Mouse (Mus musculus): ENCODE data around the gene Nudt3. TPM values are rescaled to one million over a fixed set of nuclear protein-coding genes. Genes with fewer than 3 reads are reported as not detected.

Gene Nudt3
- total and polyA plus RNA-seq, 3 experiments = 54.4 to 69.2 (median 58.3) TPM

- TF ChIP-seq MAZ (IDR thresholded peaks at IDR 0.05; ENCODE audit: low read depth, low read length) (no peak), ELF1 (IDR thresholded peaks at IDR 0.05; ENCODE audit: low read depth, low read length) (no peak), JUN (IDR thresholded peaks at IDR 0.05; ENCODE audit: insufficient read depth, low read depth, low read length) (no peak), ZC3H11A (IDR thresholded peaks at IDR 0.05; ENCODE audit: low read depth, low read length) (no peak), MAX (IDR thresholded peaks at IDR 0.05; ENCODE audit: low read length) (no peak), TCF12 (IDR thresholded peaks at IDR 0.05; ENCODE audit: low read depth, low read length) (0 out of 2 replicates have a peak, but pooled peaks have one; percentile 17), E2F4 (IDR thresholded peaks at IDR 0.05; ENCODE audit: insufficient replicate concordance, low read depth, low read length) (no peak), ZNF384 (IDR thresholded peaks at IDR 0.05; ENCODE audit: low read depth, low read length) (peak; percentile 38), MAFK (IDR thresholded peaks at IDR 0.05; ENCODE audit: insufficient replicate concordance, low read length) (no peak), ZKSCAN1 (IDR thresholded peaks at IDR 0.05; ENCODE audit: borderline replicate concordance, low read depth, low read length) (no peak), MYC (IDR thresholded peaks at IDR 0.05; ENCODE audit: low read depth, low read length) (no peak), EP300 (IDR thresholded peaks at IDR 0.05; ENCODE audit: low read length) (0 out of 2 replicates have a peak, but pooled peaks have one; percentile 30)
Measured at GRCm38 (mm10) chr17:27657123-27657522, 33.8 kb upstream of the Nudt3 start (continued).

- in situ Hi-C loops (cut with MboI; ENCODE audit: low pct_ligation_motif_present, low pct_unique_long_range_greater_than_20kb, low sequenced_read_pairs) (loop anchor here (10.0 kb wide), 1 partner anchor 68 kb away; the partner anchor contains the start of gene Spdef), dilution Hi-C loops (cut with MboI; ENCODE audit: extremely low pct_ligation_motif_present, extremely low pct_unique_long_range_greater_than_20kb, low sequenced_read_pairs) (no loop called here)
- H3K27ac ChIP-seq (ENCODE audit: insufficient read depth, low read depth) = peak overlapping the region; percentile 73
- peak overlapping the region; percentile 54 to 72 (median 58) for H3K4me3 ChIP-seq (replicated peaks in 1 of 3; ENCODE audit: low read depth in 2 of 3, low read length in 2 of 3, poor library complexity in 1 of 3)
- no peaks in the 10 kb centered on the region for H3K79me2 ChIP-seq (replicated peaks; ENCODE audit: control insufficient read depth, extremely low read depth, insufficient read depth, poor library complexity, severe bottlenecking)
- peaks cover 10% of the 10 kb centered on the region for H3K9me3 ChIP-seq (replicated peaks; ENCODE audit: low read length)
- no peak for TF ChIP-seq TBP (conservative IDR thresholded peaks at IDR 0.05; ENCODE audit: low read depth, low read length)
- TF ChIP-seq ZNF384 (IDR thresholded peaks at IDR 0.05; ENCODE audit: low read depth, low read length) = no peak
- TF ChIP-seq RCOR1 (conservative IDR thresholded peaks at IDR 0.05; ENCODE audit: low read depth, low read length) = no peak
- TF ChIP-seq E2F4 (IDR thresholded peaks at IDR 0.05; ENCODE audit: insufficient replicate concordance, low read depth, low read length) = no peak
- TF ChIP-seq CHD2 (IDR thresholded peaks at IDR 0.05; ENCODE audit: low read length) = peak; percentile 70
- no peak for TF ChIP-seq POLR2A (IDR thresholded peaks at IDR 0.05; ENCODE audit: low read depth, low read length)
- peak; percentile 70; the same call in 1 of the 2 replicates for TF ChIP-seq EP300 (IDR thresholded peaks at IDR 0.05; ENCODE audit: low read length)
- TF ChIP-seq JUND (conservative IDR thresholded peaks at IDR 0.05; ENCODE audit: low read depth, low read length) = 0 out of 2 replicates have a peak, but pooled peaks have one; percentile 8
- TF ChIP-seq ZMIZ1 (IDR thresholded peaks at IDR 0.05; ENCODE audit: low read depth, low read length) = no peak
- TF ChIP-seq NRF1 (IDR thresholded peaks at IDR 0.05; ENCODE audit: low read depth, low read length) = no peak
- no peak for TF ChIP-seq KAT2A (IDR thresholded peaks at IDR 0.05; ENCODE audit: insufficient replicate concordance, low read length)
- peak; percentile 68; the same call in 1 of the 2 replicates for TF ChIP-seq SIN3A (IDR thresholded peaks at IDR 0.05; ENCODE audit: low read length)
- TF ChIP-seq POLR2AphosphoS2 (IDR thresholded peaks at IDR 0.05; ENCODE audit: low read depth, low read length) = no peak
- no peak for TF ChIP-seq PAX5 (IDR thresholded peaks at IDR 0.05; ENCODE audit: low read length)
- peak; percentile 6; the same call in 1 of the 2 replicates for TF ChIP-seq MAZ (IDR thresholded peaks at IDR 0.05; ENCODE audit: low read depth, low read length)
- peak; percentile 86 for TF ChIP-seq ETS1 (conservative IDR thresholded peaks at IDR 0.05; ENCODE audit: low read depth, low read length)
- TF ChIP-seq UBTF (IDR thresholded peaks at IDR 0.05; ENCODE audit: low read depth, low read length) = no peak
- TF ChIP-seq SMC3 (IDR thresholded peaks at IDR 0.05; ENCODE audit: low read depth, low read length) = no peak
- TF ChIP-seq ZC3H11A (IDR thresholded peaks at IDR 0.05; ENCODE audit: low read depth, low read length) = no peak
- no peak; the same call in 1 of the 2 replicates for TF ChIP-seq ELF1 (IDR thresholded peaks at IDR 0.05; ENCODE audit: low read depth, low read length)
- peak; percentile 2; the same call in 1 of the 2 replicates for TF ChIP-seq NELFE (IDR thresholded peaks at IDR 0.05; ENCODE audit: low read depth, low read length)
- TF ChIP-seq TCF12 (IDR thresholded peaks at IDR 0.05; ENCODE audit: low read depth, low read length) = 0 out of 2 replicates have a peak, but pooled peaks have one; percentile 64
- 0 out of 2 replicates have a peak, but pooled peaks have one; percentile 31 for TF ChIP-seq MAX (IDR thresholded peaks at IDR 0.05; ENCODE audit: low read length)
- TF ChIP-seq BHLHE40 (IDR thresholded peaks at IDR 0.05; ENCODE audit: low read depth, low read length) = peak; percentile 60
- peak; percentile 89 for TF ChIP-seq MEF2A (IDR thresholded peaks at IDR 0.05; ENCODE audit: borderline replicate concordance, low read depth, low read length)
- no peak for TF ChIP-seq CTCF (conservative IDR thresholded peaks at IDR 0.05 in 1 of 2, IDR thresholded peaks at IDR 0.05 in 1 of 2; ENCODE audit: low read depth in 2 of 2, low read length in 2 of 2)
- peak overlapping the region; percentile 64; the same call in 1 of the 2 replicates for H3K9ac ChIP-seq (ENCODE audit: insufficient read depth, low read depth)
- peaks cover 4 to 31% of the 10 kb centered on the region in 2 experiments for H3K4me1 ChIP-seq (ENCODE audit: control insufficient read depth in 1 of 2, insufficient read depth in 2 of 2)
- H3K27me3 ChIP-seq (replicated peaks) = peaks cover 8% of the 10 kb centered on the region
- peaks cover 0 to 8% of the 10 kb centered on the region in 2 experiments for H3K36me3 ChIP-seq (replicated peaks in 1 of 2; ENCODE audit: control insufficient read depth in 1 of 2, insufficient read depth in 1 of 2, low read length in 1 of 2)
- H3K4me2 ChIP-seq (ENCODE audit: insufficient read depth, low read depth, poor library complexity, severe bottlenecking) = peak overlapping the region; percentile 84
- peak; percentile 66 for DNase-seq (ENCODE audit: extremely low read depth)
Measured at GRCm38 (mm10) chr17:27656414-27656813, 33.1 kb upstream of the Nudt3 start.
